Mouse (Mus musculus) common myeloid progenitor, adult 5-6 weeks (primary cell): Measurements from ENCODE around the gene C1ql1. TPM values are rescaled to one million over a fixed set of nuclear protein-coding genes. Genes with fewer than 3 reads are reported as not detected.

ENCODE experiments used
- ATAC-seq: replicated peaks from 2 replicates; pipeline ENCODE4 v1.8.0; 2016; ENCODE audit warnings: low read depth, mild to moderate bottlenecking, moderate TSS enrichment, inconsistent platforms; ENCODE audit not compliant: poor library complexity, severe bottlenecking
- total RNA-seq: library from RNA; stranded (forward); fragments of 200-1000, 187-1606 nt; gene quantifications from 2 replicates; pipeline ENCODE4 v1.2.3, GENCODE M21; 2017

C1ql1 gene
- total RNA-seq, 1 experiment from 2014 or later: not detected

DNA sequence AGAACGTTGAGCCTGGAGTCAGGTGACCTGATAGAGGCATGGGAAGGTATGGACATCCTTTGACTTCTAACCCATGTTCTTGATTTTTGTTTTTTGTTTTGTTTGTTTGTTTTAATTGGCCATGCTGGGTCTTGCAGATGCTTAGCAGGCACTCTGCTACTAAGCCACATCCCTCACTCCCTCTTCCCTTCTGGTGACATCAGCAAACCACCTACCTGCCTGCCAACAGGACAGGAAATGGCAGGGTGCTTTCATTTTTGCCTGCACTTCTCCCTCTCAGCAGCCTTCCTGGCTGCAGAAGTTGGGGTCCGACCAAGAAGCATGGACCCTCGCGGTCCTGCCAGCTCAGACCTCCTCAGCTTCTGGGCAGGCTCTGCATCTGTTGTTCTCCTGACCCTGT lies 14.6 kb upstream of the C1ql1 start:
- ATAC-seq: no peak

DNA sequence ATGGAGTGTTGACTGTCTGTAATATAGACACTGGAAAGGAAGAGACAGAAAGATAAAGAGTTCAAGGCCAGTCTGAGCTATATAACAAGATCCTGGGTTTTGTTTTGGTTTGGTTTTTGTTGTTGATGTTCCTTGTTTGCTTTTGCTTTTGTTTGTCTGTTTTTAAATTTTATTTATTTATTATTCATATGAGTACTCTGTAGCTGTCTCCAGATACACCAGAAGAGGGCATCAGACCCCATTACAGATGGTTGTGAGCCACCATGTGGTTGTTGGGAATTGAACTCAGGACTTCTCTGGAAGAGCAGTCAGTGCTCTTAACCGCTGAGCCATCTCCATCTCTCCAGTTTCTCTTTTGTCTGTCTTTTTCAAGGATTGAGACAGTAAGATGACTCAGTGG lies 12.4 kb upstream of the C1ql1 start:
- no peak for ATAC-seq

DNA sequence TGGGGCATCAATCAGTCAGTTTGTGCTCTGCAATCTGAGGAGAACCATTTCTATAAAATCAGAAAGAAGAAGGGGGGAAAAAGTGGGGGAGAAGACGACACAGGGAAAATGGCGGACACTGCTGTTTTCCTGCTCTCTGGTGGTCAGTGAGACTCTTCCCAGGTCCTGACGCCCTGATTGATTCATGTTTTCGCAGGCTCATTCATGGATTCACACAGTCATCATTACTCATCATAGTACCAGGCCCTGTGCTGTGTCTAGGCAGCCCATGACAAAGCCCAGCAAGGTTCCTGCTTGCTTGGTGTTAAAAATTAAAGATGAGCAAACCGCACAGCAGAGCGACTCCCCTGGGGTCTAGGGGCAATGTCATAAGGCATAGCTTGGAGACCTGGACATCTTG lies 11.9 kb upstream of the C1ql1 start:
- ATAC-seq: no peak

DNA sequence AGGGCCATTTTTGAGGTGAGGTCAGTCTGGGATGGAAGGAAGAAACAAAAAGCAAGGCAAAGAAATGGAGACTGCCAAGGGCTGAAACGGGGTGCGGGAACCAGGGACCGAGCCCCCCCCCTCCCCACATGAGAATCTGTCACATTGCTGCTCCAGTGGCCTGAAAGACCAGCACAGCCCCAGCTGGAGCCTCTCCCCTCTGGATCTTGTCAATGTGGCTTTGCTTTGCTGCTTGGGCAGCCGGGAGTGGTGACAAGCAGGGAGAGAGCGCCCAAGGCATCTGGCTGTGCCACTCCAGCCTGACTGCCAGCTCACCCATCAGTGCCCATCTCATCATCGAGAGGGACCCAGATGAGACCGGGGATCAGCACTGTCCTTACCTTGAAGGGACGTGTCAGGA lies 11.2 kb upstream of the C1ql1 start:
- ATAC-seq: no peak

DNA sequence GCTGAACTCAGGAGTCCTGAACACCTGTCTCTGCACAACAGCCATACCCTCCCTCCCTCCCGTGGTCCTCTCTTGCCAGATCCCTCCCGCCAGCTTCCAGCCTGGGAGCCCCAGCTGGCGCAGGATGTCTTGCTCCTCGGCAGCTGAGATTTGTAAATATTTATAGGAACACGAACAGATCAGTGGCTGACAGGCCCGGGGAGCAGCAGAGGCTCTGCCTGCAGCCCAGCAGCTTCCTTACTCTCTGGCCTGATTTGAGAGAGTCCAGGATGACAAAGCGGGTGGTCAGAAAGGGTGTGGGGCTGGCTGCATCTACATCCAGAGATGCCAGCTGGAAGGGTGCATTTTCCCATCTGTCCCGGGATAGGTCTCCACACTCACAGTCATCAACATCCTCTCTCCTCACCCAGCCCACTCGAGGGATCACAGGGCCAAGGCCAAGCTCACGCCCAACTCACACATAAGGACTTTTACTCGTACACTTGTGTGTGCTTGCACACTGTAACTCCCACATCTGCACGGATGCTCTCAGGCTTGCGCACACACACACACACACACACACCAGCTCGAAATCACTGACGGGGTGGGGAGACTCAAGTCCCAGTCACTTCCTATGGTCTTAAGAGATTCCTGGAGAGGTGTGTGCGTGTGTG lies 10.6 kb upstream of the C1ql1 start:
- no peak for ATAC-seq

DNA sequence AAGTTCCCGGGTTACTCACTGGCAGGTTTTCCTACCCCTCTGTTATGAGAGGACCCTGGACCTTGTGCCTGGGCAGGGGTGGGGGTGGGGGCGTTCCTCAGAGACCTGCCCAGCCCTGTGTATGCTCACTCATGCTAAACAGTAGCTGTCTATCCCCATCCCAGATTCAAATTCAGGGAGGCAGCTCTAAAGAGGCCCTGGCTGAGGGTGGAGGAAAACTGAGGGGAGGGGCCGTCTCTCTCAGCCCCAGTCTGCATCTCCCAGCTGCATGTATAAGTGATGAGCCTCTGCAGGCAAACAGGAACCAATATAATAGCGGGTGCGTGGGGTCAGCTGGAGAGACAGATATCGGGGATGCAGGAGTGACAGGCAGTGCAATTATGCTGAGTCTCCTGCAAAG lies 6.4 kb upstream of the C1ql1 start:
- ATAC-seq: no peak

DNA sequence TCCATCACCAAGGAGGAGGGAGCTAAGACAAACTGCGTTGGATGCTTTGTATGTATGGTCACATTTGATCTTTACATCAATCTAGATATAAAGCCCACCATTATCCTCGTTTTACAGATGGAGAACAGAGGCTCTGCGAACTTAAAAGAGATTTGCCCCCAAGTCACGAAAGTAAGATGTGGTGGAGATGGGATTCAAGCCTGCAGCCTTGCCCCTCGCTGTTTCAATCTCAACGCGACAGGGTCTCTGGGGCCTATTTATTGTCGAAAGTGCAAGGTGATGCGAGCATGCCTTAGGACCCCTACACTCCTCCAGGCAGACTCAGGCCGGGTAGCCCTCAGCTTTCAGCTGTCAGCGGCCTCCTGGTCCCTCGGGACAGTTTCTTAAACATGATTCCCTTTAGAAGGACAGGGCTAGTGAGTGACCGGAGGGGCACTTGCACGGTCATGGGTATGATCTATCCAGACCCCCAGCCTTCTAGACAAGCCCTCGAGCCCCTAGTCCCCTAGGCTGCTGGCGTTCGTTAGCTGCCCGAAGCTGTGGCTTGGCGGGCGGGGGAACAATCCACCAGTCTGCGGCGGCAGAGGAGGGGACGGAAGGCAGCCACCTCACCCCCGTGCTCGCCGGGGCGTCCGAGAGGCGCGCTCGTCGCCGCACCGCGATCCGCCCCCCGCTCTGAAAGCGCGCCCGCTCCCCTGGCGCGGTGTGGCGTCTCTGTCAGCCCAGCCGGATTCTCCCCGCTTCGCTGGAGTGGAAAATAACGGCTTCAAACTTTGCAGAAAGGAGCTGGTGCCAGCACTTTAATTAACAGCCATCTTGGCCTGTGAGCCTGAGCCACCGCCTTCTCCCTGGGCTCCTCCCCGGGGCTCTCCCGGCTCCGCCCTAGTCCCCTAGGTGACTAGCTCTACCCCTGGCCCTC lies 1.8 kb upstream of the C1ql1 start:
- peak; percentile 49; the same call in 1 of the 2 replicates for ATAC-seq

DNA sequence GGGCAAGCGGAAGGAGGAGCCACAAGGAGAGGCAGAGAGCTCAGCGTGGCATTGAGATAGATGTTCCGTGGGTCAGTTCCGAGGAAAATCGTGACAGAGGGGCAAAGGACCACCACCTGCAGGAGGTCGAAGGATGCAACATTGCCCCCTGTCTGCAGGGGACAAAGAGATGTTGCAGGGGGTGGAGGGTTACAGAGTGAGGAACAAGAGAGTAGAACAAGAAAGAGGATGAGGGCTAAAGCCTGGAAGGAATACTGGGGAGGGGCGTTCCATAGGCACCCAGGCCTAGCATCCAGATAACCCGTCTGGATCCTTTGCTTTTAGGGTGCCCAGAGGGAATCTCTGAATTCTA lies 480 bp upstream of the C1ql1 start:
- ATAC-seq: no peak

DNA sequence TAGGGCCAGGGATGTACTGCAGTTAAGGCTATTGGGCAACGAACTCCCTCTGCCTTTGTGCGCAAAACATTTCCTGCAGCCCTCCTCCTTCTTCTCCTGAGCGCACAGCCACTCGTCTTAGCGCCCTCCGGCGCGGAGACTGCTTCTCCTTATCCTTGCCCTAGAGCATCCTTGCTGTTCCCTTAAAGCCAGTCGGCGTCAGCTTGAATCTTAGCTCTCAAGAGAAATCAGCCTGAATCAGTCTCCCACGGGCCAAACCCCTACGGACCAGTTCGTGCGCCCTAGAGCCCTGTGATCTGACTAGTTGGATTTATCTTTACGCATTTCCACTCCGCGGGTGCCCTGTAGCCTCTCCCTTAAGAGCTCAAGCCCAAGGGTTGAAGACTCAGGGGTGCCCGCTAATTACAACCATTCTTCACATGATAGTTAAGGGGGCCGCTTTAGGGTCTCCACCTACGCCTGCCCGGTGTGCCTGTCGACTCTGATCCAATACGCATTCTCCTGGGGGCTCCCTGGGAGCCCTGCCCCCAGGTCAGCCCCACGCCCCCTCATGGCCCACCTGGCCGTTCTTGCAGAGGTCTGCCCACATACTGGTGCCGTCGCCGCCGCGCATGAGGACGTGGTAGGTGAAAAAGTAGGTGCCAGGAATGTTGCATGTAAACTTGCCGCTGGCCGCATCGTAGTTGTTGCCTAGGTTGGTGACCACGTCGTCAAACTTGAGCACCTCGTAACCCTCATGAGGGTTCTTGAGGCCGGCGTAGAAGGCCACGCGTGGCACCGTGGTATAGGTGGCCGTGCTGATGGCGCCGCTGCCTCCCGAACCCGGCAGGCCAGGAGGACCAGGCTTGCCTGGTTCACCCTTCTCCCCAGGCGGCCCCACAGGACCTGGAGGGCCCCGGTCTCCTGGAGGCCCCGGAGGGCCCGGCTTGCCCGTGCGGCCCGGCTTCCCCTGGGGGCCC lies 903 bp downstream of the C1ql1 start:
- no peak for ATAC-seq

DNA sequence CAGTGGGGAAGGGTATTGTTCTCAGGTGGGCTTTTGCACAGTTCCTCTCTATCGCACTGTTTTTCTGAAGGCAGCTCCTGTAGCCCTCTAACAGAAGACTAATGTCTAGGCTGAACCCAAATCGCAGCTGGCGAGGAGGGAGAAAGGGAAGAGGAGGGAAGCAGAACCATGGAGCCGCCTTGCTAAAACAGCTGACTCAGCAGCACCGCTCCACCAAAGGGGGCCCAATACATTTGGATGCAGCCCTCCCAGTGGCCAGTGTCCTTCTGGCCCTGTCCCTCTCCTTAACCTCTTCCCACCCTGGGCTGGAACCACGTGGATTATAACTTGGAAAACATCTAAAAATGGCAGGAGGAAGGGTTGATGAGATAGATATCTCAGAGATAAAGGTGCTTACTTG lies 5.3 kb downstream of the C1ql1 start:
- ATAC-seq: no peak

DNA sequence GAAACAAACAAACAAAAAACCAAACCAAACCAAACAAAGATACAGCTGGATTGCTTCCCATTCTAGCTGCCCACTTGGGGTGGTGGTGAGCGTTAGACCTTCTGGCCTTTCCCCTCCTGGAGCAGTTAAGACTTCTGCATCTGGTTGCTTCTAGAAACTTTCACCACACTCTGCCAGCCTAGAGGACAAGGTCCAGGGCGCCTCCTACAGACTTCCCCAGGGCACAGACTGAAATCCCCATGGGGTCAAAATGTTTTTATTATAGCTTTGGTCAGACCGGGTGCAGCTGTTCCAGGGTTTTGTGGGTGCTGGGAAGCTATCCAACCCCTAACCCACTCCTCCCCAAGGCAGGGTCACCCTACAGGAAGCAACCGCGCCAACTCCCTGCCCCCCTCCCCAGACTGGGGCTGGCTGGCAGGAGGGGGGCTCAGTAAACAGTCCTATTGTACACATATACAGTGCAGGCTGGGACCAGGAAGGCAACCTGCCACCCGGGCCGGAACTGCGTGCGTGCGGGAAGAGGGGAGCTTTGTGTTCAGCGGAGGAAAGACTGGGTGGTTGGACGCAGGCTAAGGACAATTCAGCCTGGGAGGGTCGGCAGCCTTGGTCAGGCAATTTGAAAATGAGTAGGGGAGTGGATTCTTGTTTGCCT lies 7.3 kb downstream of the C1ql1 start:
- 0 out of 2 replicates have a peak, but pooled peaks have one; percentile 41 for ATAC-seq

DNA sequence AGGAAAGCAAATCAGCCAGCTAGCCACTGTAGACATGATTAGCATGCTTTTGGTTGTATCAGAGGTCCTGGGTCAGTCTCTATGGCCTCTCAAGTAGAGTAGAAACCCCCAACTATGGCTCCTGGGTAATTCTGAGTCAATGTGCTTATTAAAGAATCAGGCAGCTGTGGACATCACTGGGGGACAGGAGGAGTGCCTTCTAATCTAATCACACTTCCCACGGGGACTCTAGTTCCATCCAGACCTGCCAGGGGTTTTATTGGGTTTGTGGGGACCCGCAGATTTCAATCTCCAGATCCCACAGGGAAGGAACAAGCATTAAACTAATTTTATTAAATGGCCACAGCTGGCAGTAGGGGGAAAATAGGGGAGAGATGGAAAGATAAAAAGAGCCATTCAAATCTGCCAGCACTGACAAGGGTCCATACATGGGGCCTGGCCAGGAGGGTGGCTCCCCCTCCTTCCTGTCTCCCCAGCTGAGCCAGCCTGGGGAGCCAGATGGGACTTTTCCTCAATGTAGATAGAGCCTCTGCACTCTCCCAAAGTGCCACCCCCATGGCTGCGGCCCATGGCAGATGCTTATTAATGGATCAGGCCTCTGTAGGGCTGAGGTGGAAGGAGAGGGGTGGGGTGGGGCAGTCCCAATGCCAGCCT lies 8.8 kb downstream of the C1ql1 start:
- no peak for ATAC-seq

DNA sequence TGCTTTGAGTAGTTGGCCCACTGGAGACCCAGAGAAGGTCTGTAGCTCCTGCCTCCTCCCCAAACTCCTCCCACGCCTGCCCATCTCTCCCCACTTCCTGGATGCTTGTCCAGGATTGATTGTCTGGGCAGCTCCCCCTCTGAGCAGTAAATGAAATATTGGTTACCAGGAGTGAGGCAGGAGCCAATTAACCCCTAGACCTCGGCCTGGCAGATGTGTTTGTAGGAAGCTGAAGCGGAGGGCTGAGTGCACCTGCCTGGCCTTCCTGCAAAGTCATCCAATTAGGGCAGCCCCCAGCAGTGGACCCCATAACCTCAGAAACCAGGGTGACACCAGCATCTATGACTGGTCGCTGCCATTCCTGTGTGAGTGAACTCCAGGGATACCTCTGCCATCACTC lies 10.2 kb downstream of the C1ql1 start:
- ATAC-seq: no peak

DNA sequence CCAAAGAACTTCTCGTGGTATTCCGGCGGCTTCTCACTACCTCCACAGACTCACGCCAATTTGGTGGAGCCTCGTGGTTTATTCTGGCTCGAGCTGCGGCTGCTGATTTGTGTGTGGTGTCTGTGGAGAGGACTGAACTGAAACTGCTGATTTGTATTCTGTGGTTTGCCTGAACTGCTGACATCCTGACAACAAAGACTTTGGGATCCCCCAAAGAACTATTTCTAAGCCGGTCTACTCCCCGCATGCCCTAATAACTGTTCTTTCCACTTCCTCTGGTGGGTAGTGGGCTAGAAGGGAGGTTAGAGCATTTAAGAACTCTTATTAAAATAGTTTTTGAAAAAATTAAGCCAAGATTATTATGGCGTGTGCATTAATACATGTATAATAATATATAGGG lies 15.8 kb downstream of the C1ql1 start:
- no peak for ATAC-seq

DNA sequence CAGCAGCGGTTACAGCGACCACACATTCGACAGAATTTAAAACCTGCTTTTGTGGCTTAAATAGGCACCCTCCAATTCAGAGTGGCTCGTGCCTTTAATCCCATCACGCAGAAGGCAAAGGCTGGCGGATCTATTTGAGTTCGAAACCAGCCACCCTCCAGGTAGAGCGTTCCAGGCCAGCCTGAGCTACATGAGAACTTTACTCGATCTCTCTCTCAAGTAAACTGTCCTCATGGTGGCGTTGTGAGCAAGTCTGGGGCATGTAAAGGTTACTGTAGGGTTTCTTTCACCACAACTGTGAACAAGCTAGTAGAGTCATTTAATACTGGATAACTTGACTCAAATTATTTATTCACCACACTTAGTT lies 21.2 kb downstream of the C1ql1 start:
- peak; percentile 68 for ATAC-seq

DNA sequence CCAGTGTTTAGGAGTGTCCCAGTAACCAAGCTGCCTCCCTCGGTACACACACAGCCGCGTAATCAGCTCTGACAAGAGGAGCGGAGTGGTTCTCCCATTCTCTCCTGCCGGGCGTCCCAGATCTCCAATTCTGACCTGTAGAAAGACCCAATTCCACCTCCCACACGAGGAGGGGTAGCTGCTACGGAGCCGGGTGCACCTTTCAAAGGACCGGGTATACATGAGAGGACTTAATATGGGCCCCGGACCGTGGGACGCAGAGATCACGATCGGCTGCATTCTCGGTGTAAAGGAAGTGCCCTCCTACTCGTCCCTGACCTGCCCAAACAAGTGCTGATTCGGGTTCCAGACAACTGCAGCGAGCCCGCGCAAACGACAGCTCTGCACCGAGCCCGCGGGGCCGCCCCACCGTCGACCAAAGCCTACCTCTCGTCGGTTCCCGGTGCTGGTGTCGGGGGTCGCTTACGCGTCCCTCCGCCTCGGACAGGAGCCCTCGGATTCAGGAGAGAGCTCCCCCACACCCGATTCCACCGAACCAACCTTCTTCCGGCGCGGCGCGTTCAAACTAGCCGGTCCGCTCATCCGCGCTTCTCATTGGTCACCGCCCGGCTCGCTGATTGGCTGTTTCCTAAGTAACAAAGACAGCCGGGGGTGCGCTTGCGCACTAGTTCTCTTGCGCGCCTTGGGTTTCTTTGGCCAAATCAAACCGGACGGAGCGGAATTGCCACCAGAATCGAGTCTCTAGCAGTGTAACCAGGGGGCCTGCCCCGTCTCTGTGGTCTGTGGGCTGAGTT lies 21.7 kb downstream of the C1ql1 start, which contains the start of gene Kif18b:
Gene Kif18b (minus strand): TSS at position 568 of the 794 bp plus-strand sequence.
- ATAC-seq: peak; percentile 95

DNA sequence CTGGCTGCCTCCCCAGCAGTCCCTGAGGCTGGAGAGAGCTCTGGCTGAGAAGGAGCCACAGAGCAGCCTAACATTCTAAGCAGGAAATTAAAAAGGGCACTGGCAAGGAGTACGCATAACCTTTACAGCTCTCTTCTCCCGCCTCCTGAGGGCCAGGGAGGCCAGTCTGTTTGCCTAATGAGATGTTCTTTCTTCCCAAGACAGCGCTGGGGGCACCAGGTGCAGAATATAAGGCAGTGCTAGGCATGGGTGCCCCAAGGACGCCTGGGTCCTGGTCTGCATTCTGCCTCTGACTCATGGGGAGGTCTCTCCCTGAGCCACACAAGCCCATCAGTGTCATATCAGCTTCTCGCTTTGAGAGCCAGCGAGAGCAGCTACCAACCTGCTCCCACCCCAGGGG lies 25.0 kb downstream of the C1ql1 start:
- ATAC-seq: no peak

DNA sequence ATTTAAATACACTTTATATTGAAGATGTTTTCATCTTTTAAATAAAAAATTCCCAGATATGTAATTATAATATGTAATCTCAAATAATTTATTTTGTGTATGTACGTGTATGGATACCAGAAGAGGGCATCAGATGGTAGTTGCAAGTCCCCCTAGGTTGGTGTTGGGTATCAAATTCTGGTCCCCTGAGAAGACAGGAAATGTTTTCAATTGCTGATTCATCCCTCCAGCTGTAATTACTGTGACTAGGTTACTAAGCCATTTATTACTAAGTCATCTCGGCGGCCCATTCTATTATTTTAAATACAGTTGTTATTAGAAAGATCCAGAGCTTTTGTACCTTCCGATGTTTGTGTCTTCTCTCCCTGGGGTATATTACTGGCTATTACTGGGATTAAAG lies 28.4 kb downstream of the C1ql1 start:
- no peak for ATAC-seq

DNA sequence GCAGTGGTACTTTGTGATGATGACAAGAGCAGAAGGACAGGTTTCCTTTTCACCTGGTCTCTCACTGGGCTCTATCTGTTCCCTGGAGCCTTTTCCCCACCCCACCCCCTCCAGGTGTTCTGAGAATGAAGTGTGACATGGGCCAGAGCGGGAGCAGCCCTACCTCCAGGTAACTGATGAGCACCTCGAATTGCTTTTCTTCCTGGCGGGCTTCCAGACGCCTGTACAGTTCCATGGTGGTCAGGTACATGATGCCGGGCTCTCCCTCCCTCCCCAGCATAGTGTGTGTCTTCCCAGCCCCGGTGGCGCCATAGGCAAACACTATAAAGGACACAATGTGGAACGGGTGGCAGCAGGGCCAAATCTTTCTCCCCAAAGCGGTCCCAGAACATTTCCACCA lies 31.1 kb downstream of the C1ql1 start:
- no peak for ATAC-seq
